Mouse (Mus musculus) v-Abl transformed pro-B cells (cell line): ENCODE measurements at regions not wholly inside any gene's neighbourhood (a gene's known extent, or its start where the extent isn't known, plus 50 kb on each side); places are given as distances from the start of the nearest gene placed in this dataset.

Source experiments
- in situ Hi-C, 2 experiments: fragments of 400-800 bp; cut with MboI; formaldehyde crosslinking; loops; one replicate each; pipeline ENCODE4 v1.15.1; 2025; ENCODE audit not compliant: unreplicated experiment in 2 of 2

- in situ Hi-C loops: no loop called here
These were observed 53.7 kb upstream of the Nt5e start for GRCm38 (mm10) chr9:88273304-88273703.

DNA sequence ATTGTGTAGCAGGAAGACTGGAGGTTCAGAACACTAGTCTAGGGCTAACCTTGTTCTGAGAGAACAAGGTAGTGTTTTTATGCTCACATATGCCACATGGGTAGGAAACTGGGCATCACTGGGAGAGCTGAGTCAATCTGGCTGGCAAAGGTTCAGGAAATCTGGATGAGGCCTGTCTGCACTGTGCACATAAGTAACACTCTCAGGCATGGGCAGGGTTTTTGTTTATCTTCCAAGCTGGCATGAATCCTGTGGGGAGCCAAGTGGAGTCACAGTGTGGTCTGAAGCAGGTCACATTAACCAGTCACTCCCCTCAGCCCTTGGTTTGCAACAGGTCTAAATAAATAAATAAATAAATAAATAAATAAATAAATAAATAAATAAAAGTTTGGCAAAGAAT is 53.0 kb upstream of the Nt5e start:
- in situ Hi-C loops: no loop called here

- in situ Hi-C loops: no loop called here
These were observed 52.2 kb upstream of the Nt5e start for GRCm38 (mm10) chr9:88274681-88275336.

DNA sequence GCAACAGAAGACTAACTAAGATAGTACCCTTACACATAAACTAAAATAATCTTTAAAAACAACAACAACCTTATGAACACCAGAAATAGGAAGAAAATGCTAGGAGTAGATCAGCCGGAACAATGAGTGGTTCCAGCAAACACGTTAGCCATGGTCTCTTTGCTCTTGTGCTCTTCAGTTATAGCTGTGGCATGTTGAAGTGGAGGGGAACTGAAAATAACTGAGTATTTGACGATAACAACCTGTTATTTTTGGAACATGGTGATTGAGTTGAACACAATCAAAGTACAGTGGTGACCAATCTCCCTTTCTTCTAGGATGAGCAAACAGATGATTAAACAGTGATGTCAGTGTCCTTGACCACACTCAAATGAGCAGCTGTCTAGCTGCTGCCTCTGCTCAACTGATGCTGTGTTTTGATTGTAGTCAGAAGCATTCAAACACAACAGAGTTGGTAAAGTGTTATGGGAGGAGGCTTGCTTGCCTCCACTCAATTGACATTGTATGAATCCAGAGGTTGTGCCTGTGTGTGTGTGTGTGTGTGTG is 50.9 kb upstream of the Nt5e start:
- in situ Hi-C loops: no loop called here

DNA sequence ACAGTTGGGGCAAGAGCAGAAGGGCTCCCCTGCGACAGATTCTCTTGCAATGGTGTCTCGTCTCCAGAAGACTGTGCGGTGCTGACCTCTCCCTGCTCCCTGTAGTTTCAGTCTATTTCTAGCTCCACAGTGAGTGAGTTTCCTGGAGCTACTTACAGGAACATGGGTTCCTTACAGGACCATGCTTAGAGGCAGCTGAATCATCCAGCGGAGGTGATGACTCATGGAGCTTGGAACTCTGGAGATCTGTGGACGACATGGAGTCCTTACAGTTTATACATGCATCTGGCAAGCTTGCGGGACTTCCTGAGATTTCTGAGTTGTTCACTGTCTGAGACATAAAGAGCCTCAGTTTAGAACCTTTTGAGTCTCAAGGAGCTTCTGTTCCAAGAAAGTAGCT is 50.0 kb upstream of the Nt5e start:
- in situ Hi-C loops: no loop called here
